Mouse (Mus musculus) hindbrain, embryonic 16.5 days (tissue): ENCODE results near the gene Cracr2a. TPM values are rescaled to one million over a fixed set of nuclear protein-coding genes. Genes with fewer than 3 reads are reported as not detected.

Source experiments
- ATAC-seq: fragments of 200-750 bp; cut with Nextera tagmentation; 2 replicates; pipeline ENCODE4 v1.8.0; 2017; ENCODE audit warnings: moderate TSS enrichment, moderate library complexity
- H3K27ac ChIP-seq: fragments of 300-500 bp; sonication (generic); 2 replicates; pipeline ENCODE4 v1.5.1; 2014; ENCODE audit warnings: low read depth, mild to moderate bottlenecking, control low read depth, low read length, moderate library complexity
- H3K27me3 ChIP-seq: fragments of 300-500 bp; sonication (generic); replicated peaks from 2 replicates; pipeline ENCODE4 v1.6.1; 2014; ENCODE audit warnings: low read length; ENCODE audit not compliant: control insufficient read depth, insufficient read depth
- H3K36me3 ChIP-seq: fragments of 300-500 bp; sonication (generic); 2 replicates; pipeline ENCODE4 v1.6.1; 2014; ENCODE audit warnings: mild to moderate bottlenecking, low read length, moderate library complexity, mixed read lengths; ENCODE audit not compliant: control insufficient read depth, insufficient read depth
- H3K4me1 ChIP-seq: fragments of 300-500 bp; sonication (generic); 2 replicates; pipeline ENCODE4 v1.6.1; 2014; ENCODE audit warnings: low read depth, low read length; ENCODE audit not compliant: control insufficient read depth, insufficient read depth
- H3K4me2 ChIP-seq: fragments of 300-500 bp; sonication (generic); 2 replicates; pipeline ENCODE4 v1.6.1; 2014; ENCODE audit warnings: mild to moderate bottlenecking, low read length, control low read depth, moderate library complexity
- H3K4me3 ChIP-seq: fragments of 300-500 bp; sonication (generic); 2 replicates; pipeline ENCODE4 v1.5.1; 2014; ENCODE audit warnings: mild to moderate bottlenecking, low read length, control low read depth, moderate library complexity
- H3K9ac ChIP-seq: fragments of 300-500 bp; sonication (generic); 2 replicates; pipeline ENCODE4 v1.6.1; 2014; ENCODE audit warnings: low read depth, mild to moderate bottlenecking, control low read depth, low read length, moderate library complexity
- H3K9me3 ChIP-seq: fragments of 300-500 bp; sonication (generic); 2 replicates; pipeline ENCODE4 v1.6.1; 2014; ENCODE audit warnings: mild to moderate bottlenecking, low read length, moderate library complexity; ENCODE audit not compliant: control insufficient read depth
- WGBS: fragments of 180-500 bp; shearing (Covaris S2); extraction: QIAGEN DNeasy Blood & Tissue Kit; methylation state at CpG from one replicate; pipeline ENCODE4 v1.1.7; 2014; 5-methylcytosine and 5-hydroxymethylcytosine counted together
- polyA plus RNA-seq: library from polyadenylated mRNA; unstranded; fragments of >200 nt; fragmentation: Nextera tagmentation; extraction: Ambion mirVana; gene quantifications from 2 replicates; pipeline ENCODE4 v1.2.1, GENCODE M21; 2015

Gene Cracr2a
- polyA plus RNA-seq, 1 experiment from 2014 or later, result 1.2 TPM

- Histone ChIP-seq H3K36me3 (no peaks in the 10 kb centered on the region), H3K27ac (no peak overlapping the region), H3K9ac (no peak overlapping the region), H3K9me3 (no peaks in the 10 kb centered on the region), H3K4me3 (no peak overlapping the region), H3K27me3 (no peaks in the 10 kb centered on the region), H3K4me1 (peaks cover 3% of the 10 kb centered on the region; the same call in 1 of the 2 replicates), H3K4me2 (no peak overlapping the region)
- ATAC-seq, result no peak
- 83% methylated on average over 5 of the region's 5 CpGs for WGBS
These were observed 28.8 kb upstream of the Cracr2a start for GRCm38 (mm10) chr6:127532304-127532703.

- H3K27me3 ChIP-seq, result no peaks in the 10 kb centered on the region
- no peak overlapping the region for H3K4me2 ChIP-seq
- H3K4me1 ChIP-seq, result peaks cover 3% of the 10 kb centered on the region; the same call in 1 of the 2 replicates
- WGBS, result 83% methylated on average over 5 of the region's 5 CpGs
- H3K9ac ChIP-seq, result no peak overlapping the region
- no peaks in the 10 kb centered on the region for H3K9me3 ChIP-seq
- no peak overlapping the region for H3K27ac ChIP-seq
- ATAC-seq, result no peak
- no peaks in the 10 kb centered on the region for H3K36me3 ChIP-seq
- no peak overlapping the region for H3K4me3 ChIP-seq
These were observed 27.4 kb upstream of the Cracr2a start for GRCm38 (mm10) chr6:127533766-127534165.

GRCm38 (mm10) chr6:127537035-127537434, 24.1 kb upstream of the Cracr2a start:
- H3K27me3 ChIP-seq, result no peaks in the 10 kb centered on the region
- no peaks in the 10 kb centered on the region for H3K4me1 ChIP-seq
- H3K36me3 ChIP-seq, result no peaks in the 10 kb centered on the region
- H3K9ac ChIP-seq, result no peak overlapping the region
- H3K27ac ChIP-seq, result no peak overlapping the region
- no peaks in the 10 kb centered on the region for H3K9me3 ChIP-seq
- no peak overlapping the region for H3K4me2 ChIP-seq
- H3K4me3 ChIP-seq, result no peak overlapping the region
- no peak for ATAC-seq
- 81% methylated on average over 7 of the region's 7 CpGs for WGBS

GRCm38 (mm10) chr6:127538118-127538517, 23.0 kb upstream of the Cracr2a start:
- peaks cover 3% of the 10 kb centered on the region; the same call in 1 of the 2 replicates for H3K27me3 ChIP-seq
- H3K36me3 ChIP-seq, result no peaks in the 10 kb centered on the region
- H3K4me1 ChIP-seq, result no peaks in the 10 kb centered on the region
- H3K4me2 ChIP-seq, result no peak overlapping the region
- H3K9me3 ChIP-seq, result no peaks in the 10 kb centered on the region
- no peak overlapping the region for H3K4me3 ChIP-seq
- no peak for ATAC-seq
- H3K27ac ChIP-seq, result no peak overlapping the region
- 71% methylated on average over 2 of the region's 2 CpGs for WGBS
- H3K9ac ChIP-seq, result no peak overlapping the region

GRCm38 (mm10) chr6:127539226-127539625, 21.9 kb upstream of the Cracr2a start:
- no peak overlapping the region for H3K27ac ChIP-seq
- H3K36me3 ChIP-seq, result no peaks in the 10 kb centered on the region
- H3K4me2 ChIP-seq, result no peak overlapping the region
- no peaks in the 10 kb centered on the region for H3K4me1 ChIP-seq
- peaks cover 3% of the 10 kb centered on the region; the same call in 1 of the 2 replicates for H3K27me3 ChIP-seq
- H3K9ac ChIP-seq, result no peak overlapping the region
- no peaks in the 10 kb centered on the region for H3K9me3 ChIP-seq
- no peak for ATAC-seq
- WGBS, result 92% methylated on average over 4 of the region's 4 CpGs
- H3K4me3 ChIP-seq, result no peak overlapping the region

GRCm38 (mm10) chr6:127539659-127540058, 21.5 kb upstream of the Cracr2a start:
- H3K27ac ChIP-seq, result no peak overlapping the region
- no peaks in the 10 kb centered on the region for H3K4me1 ChIP-seq
- 70% methylated on average over 5 of the region's 5 CpGs for WGBS
- H3K9ac ChIP-seq, result no peak overlapping the region
- no peaks in the 10 kb centered on the region for H3K9me3 ChIP-seq
- no peak overlapping the region for H3K4me3 ChIP-seq
- H3K36me3 ChIP-seq, result no peaks in the 10 kb centered on the region
- H3K27me3 ChIP-seq, result peaks cover 3% of the 10 kb centered on the region; the same call in 1 of the 2 replicates
- no peak overlapping the region for H3K4me2 ChIP-seq
- ATAC-seq, result no peak

- peaks cover 3% of the 10 kb centered on the region; the same call in 1 of the 2 replicates for H3K27me3 ChIP-seq
- no peak overlapping the region for H3K27ac ChIP-seq
- ATAC-seq, result no peak
- H3K9me3 ChIP-seq, result no peaks in the 10 kb centered on the region
- H3K4me2 ChIP-seq, result no peak overlapping the region
- 84% methylated on average over 4 of the region's 4 CpGs for WGBS
- no peak overlapping the region for H3K4me3 ChIP-seq
- H3K36me3 ChIP-seq, result no peaks in the 10 kb centered on the region
- H3K4me1 ChIP-seq, result no peaks in the 10 kb centered on the region
- no peak overlapping the region for H3K9ac ChIP-seq
These were observed 20.6 kb upstream of the Cracr2a start for GRCm38 (mm10) chr6:127540517-127540916.

- Histone ChIP-seq H3K4me2 (no peak overlapping the region), H3K27me3 (peaks cover 3% of the 10 kb centered on the region; the same call in 1 of the 2 replicates), H3K27ac (no peak overlapping the region), H3K36me3 (no peaks in the 10 kb centered on the region), H3K4me3 (no peak overlapping the region), H3K9me3 (no peaks in the 10 kb centered on the region), H3K9ac (no peak overlapping the region), H3K4me1 (no peaks in the 10 kb centered on the region)
- peak; percentile 90 for ATAC-seq
- 29% methylated on average over 18 of the region's 18 CpGs for WGBS
These were observed 19.3 kb upstream of the Cracr2a start for GRCm38 (mm10) chr6:127541617-127542374.

- Histone ChIP-seq H3K9ac (no peak overlapping the region), H3K36me3 (no peaks in the 10 kb centered on the region), H3K4me3 (no peak overlapping the region), H3K27ac (no peak overlapping the region), H3K4me2 (no peak overlapping the region), H3K9me3 (no peaks in the 10 kb centered on the region), H3K27me3 (peaks cover 3% of the 10 kb centered on the region; the same call in 1 of the 2 replicates), H3K4me1 (no peaks in the 10 kb centered on the region)
- 55% methylated on average over 4 of the region's 4 CpGs for WGBS
- ATAC-seq, result no peak
These were observed 14.5 kb upstream of the Cracr2a start for GRCm38 (mm10) chr6:127546676-127547075.
